Mouse (Mus musculus) neutrophil, adult 83 days (primary cell): Measurements from ENCODE around the gene Dcaf5. TPM values are rescaled to one million over a fixed set of nuclear protein-coding genes. Genes with fewer than 3 reads are reported as not detected.

Experiments
- total RNA-seq, 2 experiments: library from RNA; stranded (reverse); gene quantifications; one replicate each; pipeline ENCODE4 v1.2.4; 2023

The Dcaf5 gene
- total RNA-seq = 10 to 100 TPM; 21.1 to 29.2 TPM

GRCm38 (mm10) chr12:80436336-80436976 is at the start of gene Dcaf5:
Gene Dcaf5 (minus strand): TSS chr12:80436601.

GRCm38 (mm10) chr12:80462942-80463651 is 26.7 kb upstream of the Dcaf5 start, which contains the start of gene Exd2:
Gene Exd2 (plus strand): TSS chr12:80463095.

Other genes starting within 250 kb of the Dcaf5 start
- gene Actn1, start 176.2 kb downstream of the Dcaf5 start, total RNA-seq = 100 to 1,000 TPM; 390 to 391 TPM
- gene Exd2, start 26.5 kb upstream of the Dcaf5 start, total RNA-seq = 10 to 100 TPM; 12.1 to 12.3 TPM
- not detected for gene Galnt16, start 81.7 kb upstream of the Dcaf5 start, total RNA-seq
- 10 to 100 TPM; 19.3 to 20.9 TPM for gene Slc39a9, start 207.3 kb upstream of the Dcaf5 start, total RNA-seq
- 10 to 100 TPM; 32.9 to 33.2 TPM for gene Erh, start 207.7 kb upstream of the Dcaf5 start, total RNA-seq